Mouse (Mus musculus): ENCODE measurements around the gene Dcst1. TPM values are rescaled to one million over a fixed set of nuclear protein-coding genes. Genes with fewer than 3 reads are reported as not detected.
A peak's percentile ranks its signal among the peaks of the same experiment; 100 is the strongest.

Dcst1 gene
- polyA plus RNA-seq, 1 experiment from 2014 or later: 23.5 TPM

DNA sequence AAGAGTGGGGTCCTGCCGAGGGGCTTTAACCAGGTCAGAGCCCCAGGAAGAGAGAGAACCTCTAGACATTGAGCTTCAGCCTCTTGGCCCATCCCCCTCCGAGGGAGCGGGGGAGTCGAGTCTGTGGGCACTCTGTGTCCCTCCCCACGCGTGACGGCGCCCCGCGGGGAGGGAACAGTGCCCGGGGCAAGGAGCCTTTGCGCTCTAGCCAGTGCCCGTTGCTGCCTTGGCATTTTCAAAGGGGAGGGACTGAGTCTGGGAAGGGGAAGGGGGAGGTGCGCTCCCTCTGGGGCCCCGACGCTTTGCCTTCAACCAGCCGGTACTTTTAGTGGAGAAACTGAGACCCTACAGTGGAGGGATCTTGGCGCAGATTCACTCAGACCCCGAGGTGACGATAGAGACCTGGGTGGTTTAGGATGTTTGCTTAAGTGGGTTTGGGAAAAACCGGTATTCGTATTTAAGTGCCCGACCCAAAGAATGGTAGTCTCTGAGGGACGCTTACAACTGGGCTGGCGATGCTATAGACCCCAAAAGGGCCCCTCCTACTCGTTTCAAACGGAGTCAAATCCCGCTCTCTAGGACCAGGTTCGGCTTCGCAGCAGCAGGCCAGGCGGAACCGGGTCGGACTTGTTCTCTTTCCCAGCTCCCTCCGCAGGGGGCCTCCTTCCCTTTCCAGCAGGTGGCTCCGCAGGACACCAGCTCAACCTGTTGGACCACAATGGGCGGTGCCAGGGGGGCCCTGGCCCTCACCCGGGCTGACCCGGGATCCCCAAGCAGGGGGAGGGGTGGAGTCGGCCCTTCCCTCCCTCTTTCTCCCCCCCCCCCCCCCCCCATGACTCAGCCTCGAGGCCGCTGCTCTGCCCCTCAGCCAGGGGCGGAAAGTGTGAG, 29.2 kb upstream of the Dcst1 start, which contains the start of gene Zbtb7b:
Gene Zbtb7b (minus strand): TSS at position 771 of the 888 bp plus-strand sequence.
- no peaks in the 10 kb centered on the region for H3K9me3 ChIP-seq (ENCODE audit: control insufficient read depth)
- under 1% methylated on average over 39 of the region's 42 CpGs for WGBS
- peak within 1 kb of the TSS; percentile 67 for H3K9ac ChIP-seq (ENCODE audit: low read depth, low read length)
- H3K4me3 ChIP-seq (ENCODE audit: low read depth, low read length): peak within 1 kb of the TSS; percentile 76
- peak within 1 kb of the TSS; percentile 97 for H3K27ac ChIP-seq (ENCODE audit: low read depth, low read length)
- H3K4me2 ChIP-seq (replicated peaks; ENCODE audit: low read depth): peak within 1 kb of the TSS; percentile 85
- H3K27me3 ChIP-seq (replicated peaks; ENCODE audit: control insufficient read depth, insufficient read depth, low read length): no peaks in the 10 kb centered on the region
- no peaks in the 10 kb centered on the region for H3K4me1 ChIP-seq (replicated peaks; ENCODE audit: control insufficient read depth, insufficient read depth, low read length)
- ATAC-seq: peak; percentile 77
- no peaks in the 10 kb centered on the region for H3K36me3 ChIP-seq (ENCODE audit: control insufficient read depth, insufficient read depth)
- peak; percentile 69 for TF ChIP-seq CTCF (IDR thresholded peaks at IDR 0.05; ENCODE audit: low read depth)

DNA sequence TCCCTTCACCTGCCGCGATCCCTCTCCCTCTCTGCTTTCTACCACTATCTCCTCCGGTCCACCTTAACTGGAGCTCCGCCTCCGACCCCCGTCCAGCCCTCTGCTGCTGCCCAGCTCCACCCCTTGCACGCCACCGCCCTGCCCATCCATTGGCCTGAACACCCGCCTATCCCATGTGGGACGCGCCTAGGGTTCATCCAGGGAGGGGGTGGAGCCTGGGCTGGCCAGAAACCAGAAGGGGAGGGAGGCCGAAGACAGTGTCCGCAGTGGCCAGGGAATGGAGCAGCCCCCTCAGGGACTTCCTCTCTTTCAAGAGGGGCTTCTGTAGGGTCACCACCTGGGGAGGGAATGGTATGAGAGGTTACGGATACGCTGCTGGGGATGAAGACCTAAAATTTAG, 28.6 kb upstream of the Dcst1 start:
- Histone ChIP-seq H3K36me3 (ENCODE audit: control insufficient read depth, insufficient read depth) (no peaks in the 10 kb centered on the region), H3K9me3 (ENCODE audit: control insufficient read depth) (no peaks in the 10 kb centered on the region), H3K27me3 (replicated peaks; ENCODE audit: control insufficient read depth, insufficient read depth, low read length) (no peaks in the 10 kb centered on the region), H3K4me2 (replicated peaks; ENCODE audit: low read depth) (peak overlapping the region; percentile 85), H3K4me3 (ENCODE audit: low read depth, low read length) (peak overlapping the region; percentile 76), H3K9ac (ENCODE audit: low read depth, low read length) (peak overlapping the region; percentile 67), H3K27ac (ENCODE audit: low read depth, low read length) (peak overlapping the region; percentile 97), H3K4me1 (replicated peaks; ENCODE audit: control insufficient read depth, insufficient read depth, low read length) (no peaks in the 10 kb centered on the region)
- peak; percentile 88 for ATAC-seq
- whole genome bisulfite sequencing: under 1% methylated on average over 15 of the region's 15 CpGs
- 0 out of 2 replicates have a peak, but pooled peaks have one; percentile 6 for TF ChIP-seq CTCF (IDR thresholded peaks at IDR 0.05; ENCODE audit: low read depth)

DNA sequence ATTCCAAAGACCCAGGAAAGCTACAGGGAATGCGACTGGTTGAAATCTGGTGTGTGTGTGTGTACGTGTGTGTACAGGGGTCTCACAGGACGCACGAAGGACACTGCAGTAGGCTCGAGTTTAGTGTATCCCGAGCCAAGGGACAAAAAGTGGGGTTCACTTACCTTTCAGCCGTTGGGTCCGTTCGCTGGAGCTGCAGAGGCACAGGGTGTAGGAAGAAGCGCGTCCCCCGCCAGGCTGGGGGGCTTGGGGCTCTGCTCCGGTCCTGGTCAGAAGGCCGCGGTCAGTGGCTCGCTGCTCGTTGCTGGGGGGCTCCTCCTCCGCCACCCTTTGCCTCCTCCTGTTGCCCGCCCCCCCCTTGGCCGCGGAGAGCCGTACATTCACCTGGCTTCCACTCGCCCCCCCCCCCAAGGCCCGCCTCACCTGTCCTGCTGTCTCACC, 27.8 kb upstream of the Dcst1 start:
- Histone ChIP-seq H3K4me2 (replicated peaks; ENCODE audit: low read depth) (peak overlapping the region; percentile 85), H3K9ac (ENCODE audit: low read depth, low read length) (peak overlapping the region; percentile 83), H3K27me3 (replicated peaks; ENCODE audit: control insufficient read depth, insufficient read depth, low read length) (no peaks in the 10 kb centered on the region), H3K4me1 (replicated peaks; ENCODE audit: control insufficient read depth, insufficient read depth, low read length) (no peaks in the 10 kb centered on the region), H3K4me3 (ENCODE audit: low read depth, low read length) (peak overlapping the region; percentile 76), H3K9me3 (ENCODE audit: control insufficient read depth) (no peaks in the 10 kb centered on the region), H3K36me3 (ENCODE audit: control insufficient read depth, insufficient read depth) (no peaks in the 10 kb centered on the region), H3K27ac (ENCODE audit: low read depth, low read length) (peak overlapping the region; percentile 97)
- TF ChIP-seq CTCF (IDR thresholded peaks at IDR 0.05; ENCODE audit: low read depth): no peak
- ATAC-seq: no peak
- 0% methylated on average over 18 of the region's 24 CpGs for WGBS

DNA sequence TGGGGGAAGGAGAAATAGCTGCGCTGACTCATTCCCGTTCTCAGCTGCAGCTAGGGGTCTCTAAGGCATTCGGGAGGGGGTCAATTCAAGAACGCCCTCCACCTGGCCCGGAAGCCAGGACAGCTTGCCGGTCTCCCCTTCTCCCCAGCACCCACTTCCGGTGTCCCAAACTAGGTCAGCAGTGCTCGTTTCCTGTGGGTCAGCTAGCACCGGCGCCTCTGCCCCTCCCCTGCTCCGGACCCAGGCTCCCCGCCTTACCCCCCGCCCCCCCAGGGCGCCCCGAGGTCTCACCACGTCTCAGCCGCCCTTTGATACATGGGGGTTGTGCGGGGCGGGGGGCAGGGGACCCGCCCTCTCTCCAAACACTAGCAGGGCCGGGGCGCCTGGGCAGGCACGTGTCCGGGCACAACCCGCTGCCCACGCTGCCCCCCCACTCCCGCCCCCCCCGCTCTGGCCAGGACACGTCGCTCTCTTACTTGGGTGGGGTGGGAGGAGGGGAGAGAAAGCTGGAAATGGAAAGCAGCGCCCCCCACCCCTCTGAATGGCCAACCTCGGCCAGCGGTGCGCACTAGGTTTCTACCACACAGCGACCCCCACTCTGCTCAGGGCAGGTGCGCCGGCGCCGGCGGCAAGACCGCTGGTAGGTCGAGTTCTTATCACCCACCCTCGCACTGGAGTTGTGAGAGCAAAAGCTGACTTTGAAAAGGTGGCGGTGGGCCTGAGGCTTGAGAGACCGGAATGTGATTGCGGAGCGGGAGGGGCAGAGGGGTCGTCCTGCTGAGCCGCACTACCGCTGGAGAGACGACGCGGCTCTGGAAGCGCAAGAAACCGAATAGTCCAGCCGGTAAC, 26.8 kb upstream of the Dcst1 start:
- peak overlapping the region; percentile 76 for H3K4me3 ChIP-seq (ENCODE audit: low read depth, low read length)
- H3K9ac ChIP-seq (ENCODE audit: low read depth, low read length): peak overlapping the region; percentile 83
- 1% methylated on average over 55 of the region's 56 CpGs for WGBS
- ATAC-seq: no peak
- H3K36me3 ChIP-seq (ENCODE audit: control insufficient read depth, insufficient read depth): no peaks in the 10 kb centered on the region
- H3K27me3 ChIP-seq (replicated peaks; ENCODE audit: control insufficient read depth, insufficient read depth, low read length): no peaks in the 10 kb centered on the region
- peaks cover 4% of the 10 kb centered on the region; the same call in 1 of the 2 replicates for H3K4me1 ChIP-seq (replicated peaks; ENCODE audit: control insufficient read depth, insufficient read depth, low read length)
- no peaks in the 10 kb centered on the region for H3K9me3 ChIP-seq (ENCODE audit: control insufficient read depth)
- 0 out of 2 replicates have a peak, but pooled peaks have one; percentile 11 for TF ChIP-seq CTCF (IDR thresholded peaks at IDR 0.05; ENCODE audit: low read depth)
- H3K27ac ChIP-seq (ENCODE audit: low read depth, low read length): peak overlapping the region; percentile 97
- peak overlapping the region; percentile 85 for H3K4me2 ChIP-seq (replicated peaks; ENCODE audit: low read depth)

DNA sequence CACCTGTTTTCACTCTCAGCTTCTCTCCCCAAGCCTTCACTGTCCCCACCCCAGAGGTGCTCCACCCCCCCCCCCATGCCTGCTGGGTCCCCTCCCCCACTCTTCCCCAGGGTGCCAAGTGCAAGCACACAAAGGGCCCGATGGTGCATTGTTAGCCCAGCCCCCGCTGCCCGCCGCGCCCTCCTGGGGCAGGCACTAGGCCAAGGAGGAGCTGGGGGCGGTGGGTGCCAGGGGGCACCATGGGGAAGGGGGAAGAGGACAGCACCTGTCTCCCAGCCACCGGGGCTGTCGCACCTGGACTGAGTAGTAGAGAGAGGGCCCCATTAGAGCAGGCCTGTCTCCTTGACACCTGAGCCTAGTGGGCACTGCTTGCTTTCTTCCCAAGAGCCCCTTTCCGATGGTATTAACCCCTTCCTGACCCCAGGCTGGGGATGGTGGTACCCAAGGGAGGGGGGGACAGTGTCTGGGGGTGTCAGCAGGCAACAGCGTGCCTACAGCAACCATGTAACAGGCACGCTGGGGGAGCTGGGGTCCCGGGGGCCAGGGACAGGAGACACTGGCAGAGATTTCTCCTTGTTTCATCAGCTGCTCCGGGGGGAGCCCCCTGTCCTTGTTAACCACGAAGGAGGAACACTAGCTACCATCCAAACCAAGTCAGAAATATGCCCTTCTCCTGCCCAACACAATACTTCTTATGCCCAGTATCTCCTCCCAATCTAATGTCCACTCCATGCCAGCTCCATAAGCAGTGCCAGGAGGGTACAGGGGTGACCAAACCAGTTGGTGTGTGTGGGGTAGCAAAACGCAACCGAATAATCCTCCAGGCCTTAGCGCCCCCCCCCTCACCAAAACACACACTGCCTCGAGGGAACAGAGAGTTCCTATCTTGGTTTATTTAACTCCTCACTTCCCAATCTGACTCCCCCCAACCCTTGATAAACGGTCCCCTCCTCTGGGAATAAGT, 25.9 kb upstream of the Dcst1 start:
- Histone ChIP-seq H3K9ac (ENCODE audit: low read depth, low read length) (peak overlapping the region; percentile 83), H3K27me3 (replicated peaks; ENCODE audit: control insufficient read depth, insufficient read depth, low read length) (no peaks in the 10 kb centered on the region), H3K4me3 (ENCODE audit: low read depth, low read length) (peak overlapping the region; percentile 76), H3K36me3 (ENCODE audit: control insufficient read depth, insufficient read depth) (no peaks in the 10 kb centered on the region), H3K9me3 (ENCODE audit: control insufficient read depth) (no peaks in the 10 kb centered on the region), H3K27ac (ENCODE audit: low read depth, low read length) (peak overlapping the region; percentile 97), H3K4me2 (replicated peaks; ENCODE audit: low read depth) (peak overlapping the region; percentile 85), H3K4me1 (replicated peaks; ENCODE audit: control insufficient read depth, insufficient read depth, low read length) (peaks cover 6% of the 10 kb centered on the region; the same call in 1 of the 2 replicates)
- 16% methylated on average over 19 of the region's 19 CpGs for WGBS
- ATAC-seq: no peak
- TF ChIP-seq CTCF (IDR thresholded peaks at IDR 0.05; ENCODE audit: low read depth): no peak
